Mouse (Mus musculus): ENCODE data around the gene Agpat3.

- TF ChIP-seq CTCF (IDR thresholded peaks at IDR 0.05; ENCODE audit: low read depth) (no peak), EP300 (optimal IDR thresholded peaks at IDR 0.05) (no peak)
These were observed 123.7 kb downstream of the Agpat3 start for GRCm38 (mm10) chr10:78228560-78228928.
